Mouse (Mus musculus) A20 (cell line): ENCODE measurements around the gene Nlrp2.
A peak's percentile ranks its signal among the peaks of the same experiment; 100 is the strongest.

ENCODE experiments used
- DNase-seq: peaks from one replicate; pipeline ENCODE4 v3.0.0-alpha.2; 2011; ENCODE audit warnings: low read depth, low spot score

The Nlrp2 gene

DNA sequence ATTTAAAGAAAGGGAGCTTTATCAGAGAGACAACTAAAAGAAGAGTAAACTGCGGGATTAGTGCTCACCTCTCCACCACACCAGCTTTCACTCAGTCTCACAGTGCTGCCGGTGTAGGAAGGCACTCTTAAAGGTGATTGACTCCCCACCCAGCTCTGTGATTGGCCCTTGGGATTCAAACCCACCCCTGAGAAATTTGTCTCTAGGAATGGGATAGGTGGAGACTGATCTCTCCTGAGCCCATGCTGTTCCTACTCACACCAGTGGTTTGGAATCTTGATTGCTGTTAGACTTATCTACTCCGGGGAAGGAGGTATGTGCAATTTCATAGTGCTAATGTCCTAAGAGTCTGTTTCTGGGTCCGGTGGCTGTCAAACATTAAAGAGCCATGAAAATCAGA lies at the start of gene Nlrp2:
Gene Nlrp2, minus strand, starts transcription at position 101 of the 400 bp plus-strand sequence.
- no peak for DNase-seq

DNA sequence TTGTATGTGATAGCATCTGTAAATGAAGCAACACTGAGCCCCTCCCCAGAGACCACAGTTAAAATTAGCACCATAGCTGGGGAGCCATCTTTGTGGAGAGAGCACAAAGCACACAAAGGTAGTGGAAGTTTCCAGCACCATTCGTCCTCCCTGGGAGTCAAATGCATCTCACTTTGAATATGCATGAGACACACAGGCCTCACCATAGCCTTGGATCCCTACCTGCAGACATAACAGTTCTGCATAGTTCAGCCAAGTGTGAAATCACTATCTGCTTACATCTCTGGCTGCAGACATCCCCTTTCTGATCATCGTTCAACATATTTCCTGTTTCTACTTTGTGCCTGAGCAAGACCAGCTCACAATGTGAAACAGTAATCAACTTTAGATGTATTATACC lies 15.9 kb upstream of the Nlrp2 start:
- DNase-seq = peak; percentile 80

- DNase-seq = peak; percentile 93
These were observed 12.8 kb upstream of the Nlrp2 start for GRCm38 (mm10) chr7:5363599-5363998.

DNA sequence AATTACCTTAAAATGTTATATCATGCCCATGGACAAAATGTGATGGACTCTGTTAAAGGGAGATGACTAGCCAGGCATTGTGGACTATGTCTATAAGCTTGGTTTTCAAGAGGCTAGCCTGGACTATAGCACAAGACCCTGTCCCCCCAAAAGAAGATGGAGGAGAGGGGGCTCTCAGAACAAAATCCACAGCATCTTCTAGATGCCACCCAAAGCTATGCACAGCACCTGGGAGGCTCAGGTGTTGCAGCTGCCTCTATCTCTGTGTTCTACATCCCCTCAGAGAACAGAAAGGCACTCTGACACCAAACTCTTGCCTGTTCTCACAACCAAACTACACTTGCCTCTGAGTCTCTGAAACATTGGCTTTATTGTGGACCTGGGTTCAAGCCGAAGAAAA lies 598 bp downstream of the Nlrp2 start, which contains the start of gene Gm5065:
Gene Gm5065, plus strand, starts transcription at position 301 of the 400 bp plus-strand sequence.
- DNase-seq = no peak

DNA sequence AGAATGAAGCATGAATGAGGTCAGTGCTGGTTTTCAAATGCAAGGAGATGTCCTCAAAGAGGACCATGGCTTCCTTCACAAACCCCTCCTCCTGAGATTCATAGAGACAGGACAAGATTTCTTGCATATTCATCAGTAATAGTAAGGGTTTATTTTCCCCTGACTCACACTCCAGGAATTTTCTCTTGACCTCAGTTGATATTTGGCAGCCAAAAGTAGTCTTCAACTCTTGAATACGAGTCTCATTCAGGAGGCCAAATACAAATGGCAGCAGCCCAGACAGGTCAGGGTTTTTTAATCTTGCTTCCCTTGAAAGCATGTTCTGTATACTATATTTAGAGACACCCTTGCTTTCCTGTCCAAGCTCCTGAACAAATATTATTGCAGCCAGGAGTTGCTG lies 23.3 kb downstream of the Nlrp2 start:
- DNase-seq = no peak

DNA sequence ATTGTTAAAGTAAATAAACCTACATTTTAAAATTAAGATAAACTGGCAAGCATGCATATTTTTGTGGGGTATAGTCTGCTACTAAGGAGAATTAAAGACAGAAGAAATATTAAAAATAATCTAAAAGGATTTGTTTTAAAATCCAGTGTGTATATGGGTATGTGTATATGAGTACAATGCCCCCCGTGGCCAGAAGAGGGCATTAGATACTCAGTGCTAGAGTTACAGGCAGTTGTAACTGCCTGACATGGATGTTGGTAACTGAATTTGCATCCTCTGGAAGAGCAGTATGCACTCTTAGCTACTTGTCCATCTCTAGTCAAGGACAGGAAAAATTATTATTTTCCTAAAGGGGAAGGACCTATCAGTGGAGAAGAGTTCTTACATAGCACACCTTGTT lies 62.6 kb downstream of the Nlrp2 start:
- peak; percentile 67 for DNase-seq

- no peak for DNase-seq
These were observed 87.8 kb downstream of the Nlrp2 start for GRCm38 (mm10) chr7:5263051-5263450.
